Mouse (Mus musculus): ENCODE results near the gene Cpd.

DNA sequence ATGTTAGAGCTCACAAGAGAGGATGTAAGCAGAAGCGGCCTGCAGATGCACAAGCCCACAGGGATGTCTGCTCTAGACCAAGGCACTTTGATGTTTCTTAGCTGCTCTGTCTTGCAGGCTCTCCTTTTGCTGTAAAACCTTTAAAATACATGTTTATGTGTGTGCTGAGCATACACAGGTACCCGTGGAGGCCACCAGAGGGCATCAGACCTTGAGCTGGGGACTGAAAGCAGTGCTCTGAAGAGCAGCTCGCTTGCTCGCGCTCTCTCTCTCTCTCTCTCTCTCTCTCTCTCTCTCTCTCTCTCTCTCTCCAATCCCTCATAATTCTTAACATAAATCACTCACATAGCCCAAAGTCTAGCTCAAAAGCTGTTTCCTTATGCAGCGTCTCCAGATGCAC, 107.7 kb downstream of the Cpd start:
- TF ChIP-seq CTCF (IDR thresholded peaks at IDR 0.05; ENCODE audit: low read depth, low read length): peak; percentile 50
- TF ChIP-seq POLR2A (IDR thresholded peaks at IDR 0.05; ENCODE audit: borderline replicate concordance, low read depth, low read length): no peak

Data from bone marrow macrophage, adult 2 months (primary cell).